Mouse (Mus musculus) heart, adult 2 months (tissue): ENCODE data around the gene Elmod1.

Source experiments
- CTCF ChIP-seq: fragments of 200-600 bp; IDR thresholded peaks from 2 replicates; pipeline ENCODE4 v1.8.1; 2022; ENCODE audit warnings: antibody characterized with exemption, mild to moderate bottlenecking, moderate library complexity
- EP300 ChIP-seq: fragments of 200-500 bp; IDR thresholded peaks from 2 replicates; pipeline ENCODE4 v1.6.1; 2011; ENCODE audit warnings: low read depth, low read length, control low read depth; ENCODE audit not compliant: insufficient read depth

GRCm38 (mm10) chr9:53973929-53974327, 1.2 kb downstream of the Elmod1 start:
- no peak for TF ChIP-seq EP300
- TF ChIP-seq CTCF, result no peak
